ENCODE assay signal across 8 mouse cellular contexts in genomic region chr14:50930377-50930753, GRCm38 (mm10). TPM values are rescaled to one million over a fixed set of nuclear protein-coding genes. Genes with fewer than 3 reads are reported as not detected.
DNase-seq lines count a peak whose midpoint lies in the region; ATAC-seq and TF ChIP-seq lines count a peak whose summit lies in the region.

No protein-coding gene starts in this region.

- H3K4me3 ChIP-seq in heart, embryonic 10.5 days: peak overlapping the region; percentile 98
- peak overlapping the region; percentile 80 for H3K4me3 ChIP-seq in brown adipose tissue, adult 24 weeks (ENCODE audit: insufficient read depth, low read depth, low read length)
- H3K4me3 ChIP-seq in hindbrain, embryonic 14.5 days (replicated peaks; ENCODE audit: low read length): peak overlapping the region; percentile 90
- H3K4me3 ChIP-seq in liver, embryonic 14.5 days (ENCODE audit: insufficient read depth in 1 of 2, low read depth in 2 of 2, low read length in 2 of 2): peak overlapping the region; percentile 71 to 81

- WGBS in heart, embryonic 10.5 days: under 1% methylated on average over 37 of the region's 38 CpGs
- under 1% methylated on average over 35 of the region's 38 CpGs for WGBS in hindbrain, embryonic 14.5 days
- 0% methylated on average over 38 of the region's 38 CpGs for WGBS in liver, embryonic 14.5 days (ENCODE audit: insufficient replicate concordance)

- no peaks in the 10 kb centered on the region for H3K9me3 ChIP-seq in heart, embryonic 10.5 days
- H3K9me3 ChIP-seq in hindbrain, embryonic 14.5 days (ENCODE audit: control insufficient read depth, low read length): no peaks in the 10 kb centered on the region
- H3K9me3 ChIP-seq in liver, embryonic 14.5 days (ENCODE audit: control insufficient read depth, low read length): no peaks in the 10 kb centered on the region

- H3K27ac ChIP-seq in heart, embryonic 10.5 days: peak overlapping the region; percentile 96
- peak overlapping the region; percentile 66 for H3K27ac ChIP-seq in brown adipose tissue, adult 24 weeks (replicated peaks; ENCODE audit: low read depth, low read length)
- H3K27ac ChIP-seq in hindbrain, embryonic 14.5 days: peak overlapping the region; percentile 87
- H3K27ac ChIP-seq in liver, embryonic 14.5 days: peak overlapping the region; percentile 35

- intact Hi-C loops in heart, postnatal 14 days (cut with DNase I): no loop called here

- H3K9ac ChIP-seq in hindbrain, embryonic 14.5 days: peak overlapping the region; percentile 100
- H3K9ac ChIP-seq in liver, embryonic 14.5 days (replicated peaks): peak overlapping the region; percentile 79

- no peak for TF ChIP-seq CTCF in liver, embryonic 14.5 days (IDR thresholded peaks at IDR 0.05; ENCODE audit: low read depth)

- no peaks in the 10 kb centered on the region for H3K27me3 ChIP-seq in heart, embryonic 10.5 days (ENCODE audit: insufficient read depth, poor library complexity, severe bottlenecking)
- no peaks in the 10 kb centered on the region for H3K27me3 ChIP-seq in hindbrain, embryonic 14.5 days (ENCODE audit: control insufficient read depth, insufficient read depth, low read length)
- H3K27me3 ChIP-seq in liver, embryonic 14.5 days (ENCODE audit: control insufficient read depth, insufficient read depth, low read length): no peaks in the 10 kb centered on the region

- TF ChIP-seq EP300 in liver, embryonic 14.5 days (IDR thresholded peaks at IDR 0.05; ENCODE audit: low read depth): no peak

- H3K36me3 ChIP-seq in heart, embryonic 10.5 days: peaks cover 35% of the 10 kb centered on the region
- peaks cover 36% of the 10 kb centered on the region for H3K36me3 ChIP-seq in hindbrain, embryonic 14.5 days (replicated peaks; ENCODE audit: control insufficient read depth, insufficient read depth)
- H3K36me3 ChIP-seq in liver, embryonic 14.5 days (replicated peaks; ENCODE audit: control insufficient read depth, insufficient read depth, low read depth): peaks cover 31% of the 10 kb centered on the region

- ATAC-seq in hindbrain, embryonic 14.5 days (ENCODE audit: low FRiP score): peak; percentile 49
- peak; percentile 66 for ATAC-seq in liver, embryonic 14.5 days (ENCODE audit: insufficient read depth)

- no peak for DNase-seq in heart, embryonic 10.5 days (ENCODE audit: low spot score)
- DNase-seq in heart, postnatal 14 days: no peak
- DNase-seq in CD4-positive helper T cell, adult 2 months (ENCODE audit: low read depth, low spot score): peak; percentile 87
- peak; percentile 26 for DNase-seq in hindbrain, embryonic 14.5 days (ENCODE audit: low spot score)
- DNase-seq in liver, embryonic 14.5 days (ENCODE audit: low read depth in 3 of 3, low spot score in 3 of 3): peak; percentile 51 to 66 (median 52)
- peak; percentile 87 for DNase-seq in naive thymus-derived CD4-positive, alpha-beta T cell, adult 2 months (ENCODE audit: low read depth)
- peak; percentile 83 for DNase-seq in yolk sac, embryonic 10.5 days (ENCODE audit: low spot score)

- H3K4me2 ChIP-seq in hindbrain, embryonic 14.5 days (replicated peaks): peak overlapping the region; percentile 95
- peak overlapping the region; percentile 89 for H3K4me2 ChIP-seq in liver, embryonic 14.5 days (ENCODE audit: low read depth)

- peaks cover 11% of the 10 kb centered on the region; the same call in 1 of the 2 replicates for H3K4me1 ChIP-seq in heart, embryonic 10.5 days
- no peaks in the 10 kb centered on the region for H3K4me1 ChIP-seq in brown adipose tissue, adult 24 weeks (ENCODE audit: control insufficient read depth, insufficient read depth, insufficient read length, low read length)
- peaks cover 29% of the 10 kb centered on the region for H3K4me1 ChIP-seq in hindbrain, embryonic 14.5 days (replicated peaks; ENCODE audit: control insufficient read depth, insufficient read depth, low read length)
- H3K4me1 ChIP-seq in liver, embryonic 14.5 days (replicated peaks; ENCODE audit: control insufficient read depth in 2 of 2, insufficient read depth in 2 of 2, low read length in 1 of 2): peaks cover 13 to 23% of the 10 kb centered on the region in 2 experiments

RNA-seq across cellular contexts. Expression of gene Pip4p1, which starts 0.3 kb away (rescaled TPM):
- 36.1 and 44.7 TPM in 2 replicates for polyA plus RNA-seq in heart, embryonic 10.5 days (2016; fragmentation: Nextera tagmentation; extraction: Ambion mirVana)
- 10 to 100 TPM; 19.2 to 21.8 TPM for total RNA-seq in heart, postnatal 14 days (2021)
- 44.2 and 46.1 TPM in 2 replicates for polyA plus RNA-seq in brown adipose tissue, adult 24 weeks (2012; ENCODE audit: insufficient read depth, insufficient read length, missing spikeins)
- polyA plus RNA-seq in hindbrain, embryonic 14.5 days (2014; fragmentation: Nextera tagmentation; extraction: Ambion mirVana): 93.1 and 100.0 TPM in 2 replicates
- polyA plus RNA-seq in liver, embryonic 14.5 days (2012; rRNA removed): 16.7 and 24.7 TPM in 2 replicates
- 16.9 and 18.7 TPM in 2 replicates for polyA plus RNA-seq in liver, embryonic 14.5 days (2014; fragmentation: Nextera tagmentation; extraction: Ambion mirVana)

RNA-seq across cellular contexts. Expression of gene Pnp, which starts 0.5 kb away (rescaled TPM):
- polyA plus RNA-seq in heart, embryonic 10.5 days (2016; fragmentation: Nextera tagmentation; extraction: Ambion mirVana): 44.3 and 63.0 TPM in 2 replicates
- total RNA-seq in heart, postnatal 14 days (2021): 10 to 100 TPM; 15.6 to 17.3 TPM
- 84.3 and 92.4 TPM in 2 replicates for polyA plus RNA-seq in brown adipose tissue, adult 24 weeks (2012; ENCODE audit: insufficient read depth, insufficient read length, missing spikeins)
- 23.2 and 23.9 TPM in 2 replicates for polyA plus RNA-seq in hindbrain, embryonic 14.5 days (2014; fragmentation: Nextera tagmentation; extraction: Ambion mirVana)
- polyA plus RNA-seq in liver, embryonic 14.5 days (2012; rRNA removed): 65.8 and 81.4 TPM in 2 replicates
- polyA plus RNA-seq in liver, embryonic 14.5 days (2014; fragmentation: Nextera tagmentation; extraction: Ambion mirVana): 87.0 and 91.4 TPM in 2 replicates

RNA-seq across cellular contexts. Expression of gene Apex1, which starts 5.6 kb away (rescaled TPM):
- 220 and 306 TPM in 2 replicates for polyA plus RNA-seq in heart, embryonic 10.5 days (2016; fragmentation: Nextera tagmentation; extraction: Ambion mirVana)
- total RNA-seq in heart, postnatal 14 days (2021): 10 to 100 TPM; 26.3 to 29.4 TPM
- polyA plus RNA-seq in brown adipose tissue, adult 24 weeks (2012; ENCODE audit: insufficient read depth, insufficient read length, missing spikeins): 31.0 and 35.3 TPM in 2 replicates
- 165 and 171 TPM in 2 replicates for polyA plus RNA-seq in hindbrain, embryonic 14.5 days (2014; fragmentation: Nextera tagmentation; extraction: Ambion mirVana)
- 34.5 and 51.3 TPM in 2 replicates for polyA plus RNA-seq in liver, embryonic 14.5 days (2012; rRNA removed)
- polyA plus RNA-seq in liver, embryonic 14.5 days (2014; fragmentation: Nextera tagmentation; extraction: Ambion mirVana): 85.7 and 90.8 TPM in 2 replicates

RNA-seq across cellular contexts. Expression of gene Osgep, which starts 5.7 kb away (rescaled TPM):
- polyA plus RNA-seq in heart, embryonic 10.5 days (2016; fragmentation: Nextera tagmentation; extraction: Ambion mirVana): 132 and 145 TPM in 2 replicates
- total RNA-seq in heart, postnatal 14 days (2021): 10 to 100 TPM; 59.4 to 63.9 TPM
- 59.2 and 66.9 TPM in 2 replicates for polyA plus RNA-seq in brown adipose tissue, adult 24 weeks (2012; ENCODE audit: insufficient read depth, insufficient read length, missing spikeins)
- 107 and 118 TPM in 2 replicates for polyA plus RNA-seq in hindbrain, embryonic 14.5 days (2014; fragmentation: Nextera tagmentation; extraction: Ambion mirVana)
- 19.9 and 34.5 TPM in 2 replicates for polyA plus RNA-seq in liver, embryonic 14.5 days (2012; rRNA removed)
- polyA plus RNA-seq in liver, embryonic 14.5 days (2014; fragmentation: Nextera tagmentation; extraction: Ambion mirVana): 54.8 and 59.7 TPM in 2 replicates

RNA-seq across cellular contexts. Expression of gene Gm49342, which starts 14.0 kb away (rescaled TPM):
- polyA plus RNA-seq in heart, embryonic 10.5 days (2016; fragmentation: Nextera tagmentation; extraction: Ambion mirVana): not detected in 2 replicates
- total RNA-seq in heart, postnatal 14 days (2021): 10 to 100 TPM; 11.1 to 13.0 TPM
- polyA plus RNA-seq in brown adipose tissue, adult 24 weeks (2012; ENCODE audit: insufficient read depth, insufficient read length, missing spikeins): 11.9 and 19.3 TPM in 2 replicates
- polyA plus RNA-seq in hindbrain, embryonic 14.5 days (2014; fragmentation: Nextera tagmentation; extraction: Ambion mirVana): 2.1 TPM in 1 of 2 replicates, not detected in the other
- polyA plus RNA-seq in liver, embryonic 14.5 days (2012; rRNA removed): 41.4 and 65.9 TPM in 2 replicates
- polyA plus RNA-seq in liver, embryonic 14.5 days (2014; fragmentation: Nextera tagmentation; extraction: Ambion mirVana): not detected in 2 replicates

Comparison
In these comparisons a context has a peak if more than half of its experiments do, and no peak if none do; other contexts are left out.
1. DNase-seq: peak in CD4-positive helper T cell, adult 2 months (single experiment), hindbrain, embryonic 14.5 days (single experiment), liver, embryonic 14.5 days (3 of 3), naive thymus-derived CD4-positive, alpha-beta T cell, adult 2 months (single experiment) and yolk sac, embryonic 10.5 days (single experiment); none in heart, embryonic 10.5 days (single experiment) and heart, postnatal 14 days (0 of 2).
2. H3K27ac ChIP-seq: peak in every context shown above with its lines; median percentile 96 in heart, embryonic 10.5 days; 87 in hindbrain, embryonic 14.5 days; 66 in brown adipose tissue, adult 24 weeks; 35 in liver, embryonic 14.5 days.
3. Peak in every context shown above with its lines, with median percentiles within 50 percentile points of each other: H3K4me3 ChIP-seq.